Mouse (Mus musculus) embryonic facial prominence, embryonic 11.5 days (tissue): Measurements from ENCODE around the gene Hlx. TPM values are rescaled to one million over a fixed set of nuclear protein-coding genes. Genes with fewer than 3 reads are reported as not detected.
A peak's percentile ranks its signal among the peaks of the same experiment; 100 is the strongest.

Experiments
- ATAC-seq: fragments of 200-750 bp; cut with Nextera tagmentation; replicated peaks from 2 replicates; pipeline ENCODE4 v1.8.0; 2017; ENCODE audit warnings: low read depth; ENCODE audit not compliant: insufficient number of reproducible peaks, low FRiP score, low TSS enrichment
- DNase-seq: peaks from one replicate; pipeline ENCODE4 v3.0.0-alpha.2; 2015; ENCODE audit warnings: low spot score
- H3K27ac ChIP-seq: fragments of 300-500 bp; sonication (generic); replicated peaks from 2 replicates; pipeline ENCODE4 v1.5.1; 2014; ENCODE audit warnings: mild to moderate bottlenecking, low read depth, low read length, control low read depth
- H3K27me3 ChIP-seq: fragments of 300-500 bp; sonication (generic); 2 replicates; pipeline ENCODE4 v1.6.1; 2014; ENCODE audit warnings: mild to moderate bottlenecking, low read length, moderate library complexity, mixed read lengths; ENCODE audit not compliant: control insufficient read depth, insufficient read depth
- H3K36me3 ChIP-seq: fragments of 300-500 bp; sonication (generic); replicated peaks from 2 replicates; pipeline ENCODE4 v1.6.1; 2014; ENCODE audit warnings: low read depth, mild to moderate bottlenecking, low read length, moderate library complexity, mixed read lengths; ENCODE audit not compliant: control insufficient read depth, insufficient read depth
- H3K4me1 ChIP-seq: fragments of 300-500 bp; sonication (generic); 2 replicates; pipeline ENCODE4 v1.6.1; 2014; ENCODE audit warnings: low read length, mixed read lengths; ENCODE audit not compliant: control insufficient read depth, insufficient read depth
- H3K4me2 ChIP-seq: fragments of 300-500 bp; sonication (generic); 2 replicates; pipeline ENCODE4 v1.6.1; 2014; ENCODE audit warnings: low read depth, mild to moderate bottlenecking, control low read depth, low read length, moderate library complexity
- H3K4me3 ChIP-seq: fragments of 300-500 bp; sonication (generic); 2 replicates; pipeline ENCODE4 v1.5.1; 2014; ENCODE audit warnings: low read depth, low read length, control low read depth
- H3K9ac ChIP-seq: fragments of 300-500 bp; sonication (generic); replicated peaks from 2 replicates; pipeline ENCODE4 v1.6.1; 2014; ENCODE audit warnings: mild to moderate bottlenecking, control low read depth, low read length
- H3K9me3 ChIP-seq: fragments of 300-500 bp; sonication (generic); replicated peaks from 2 replicates; pipeline ENCODE4 v1.6.1; 2016; ENCODE audit warnings: mild to moderate bottlenecking, low read length, inconsistent platforms, mixed read lengths; ENCODE audit not compliant: control insufficient read depth
- WGBS: fragments of 180-500 bp; shearing (Covaris S2); extraction: QIAGEN DNeasy Blood & Tissue Kit; methylation state at CpG from one replicate; pipeline ENCODE4 v1.1.7; 2014; 5-methylcytosine and 5-hydroxymethylcytosine counted together
- polyA plus RNA-seq: library from polyadenylated mRNA; unstranded; fragments of >200 nt; fragmentation: Nextera tagmentation; extraction: Ambion mirVana; gene quantifications from 2 replicates; pipeline ENCODE4 v1.2.1, GENCODE M21; 2014

Hlx gene
- polyA plus RNA-seq, 1 experiment from 2014 or later, result 5.3 TPM

GRCm38 (mm10) chr1:184730453-184731013, 1.9 kb downstream of the Hlx start:
- no peaks in the 10 kb centered on the region for H3K9me3 ChIP-seq
- peaks cover 5% of the 10 kb centered on the region; the same call in 1 of the 2 replicates for H3K4me1 ChIP-seq
- H3K4me3 ChIP-seq, result peak overlapping the region; percentile 4; the same call in 1 of the 2 replicates
- DNase-seq (no peak), ATAC-seq (no peak)
- H3K9ac ChIP-seq, result no peak overlapping the region
- H3K36me3 ChIP-seq, result no peaks in the 10 kb centered on the region
- H3K27me3 ChIP-seq, result peaks cover 71% of the 10 kb centered on the region
- H3K27ac ChIP-seq, result no peak overlapping the region
- 2% methylated on average over 12 of the region's 12 CpGs for WGBS
- H3K4me2 ChIP-seq, result no peak overlapping the region

DNA sequence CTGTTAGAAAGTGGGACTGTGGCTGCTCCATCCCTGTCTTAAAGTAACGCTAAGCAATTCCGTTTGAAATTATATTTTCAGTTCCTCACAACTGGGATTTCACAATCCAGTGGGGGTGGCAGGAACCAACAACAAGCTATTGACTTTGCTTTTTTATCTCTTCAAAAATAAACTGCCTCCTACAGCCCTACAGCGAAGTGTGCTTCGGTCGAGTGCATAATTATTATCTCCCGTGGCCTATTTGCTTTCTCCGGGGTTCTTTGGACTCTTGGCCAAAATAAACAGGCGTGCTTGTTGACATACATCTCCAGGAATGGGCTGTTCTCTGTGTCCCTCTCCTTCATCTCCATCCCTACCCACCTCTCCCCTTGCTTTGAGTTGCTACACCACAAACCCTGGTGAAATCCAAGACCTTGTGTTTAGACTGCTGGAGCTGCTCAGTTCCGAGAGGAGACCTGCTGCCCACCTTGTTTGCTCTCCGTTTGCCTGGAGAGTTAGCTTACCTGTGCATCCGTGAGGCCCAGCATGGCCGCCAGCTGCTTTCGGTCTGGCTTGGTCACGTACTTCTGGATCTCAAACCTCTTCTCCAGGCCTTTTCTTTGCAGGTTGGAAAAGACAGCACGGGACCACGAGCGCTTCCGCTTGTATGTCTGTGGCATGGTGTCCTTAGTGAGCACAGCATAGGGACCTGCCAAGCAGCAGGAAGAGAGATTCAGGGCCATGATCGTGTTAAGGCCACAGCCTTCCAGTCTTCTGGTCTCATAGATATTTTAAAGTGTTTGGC, 2.9 kb downstream of the Hlx start:
- Histone ChIP-seq H3K9ac (no peak overlapping the region), H3K27ac (no peak overlapping the region), H3K4me3 (no peak overlapping the region), H3K36me3 (no peaks in the 10 kb centered on the region), H3K27me3 (peaks cover 75% of the 10 kb centered on the region), H3K4me1 (peaks cover 7% of the 10 kb centered on the region), H3K4me2 (no peak overlapping the region), H3K9me3 (no peaks in the 10 kb centered on the region)
- ATAC-seq (no peak), DNase-seq (no peak)
- 1% methylated on average over 19 of the region's 19 CpGs for WGBS

DNA sequence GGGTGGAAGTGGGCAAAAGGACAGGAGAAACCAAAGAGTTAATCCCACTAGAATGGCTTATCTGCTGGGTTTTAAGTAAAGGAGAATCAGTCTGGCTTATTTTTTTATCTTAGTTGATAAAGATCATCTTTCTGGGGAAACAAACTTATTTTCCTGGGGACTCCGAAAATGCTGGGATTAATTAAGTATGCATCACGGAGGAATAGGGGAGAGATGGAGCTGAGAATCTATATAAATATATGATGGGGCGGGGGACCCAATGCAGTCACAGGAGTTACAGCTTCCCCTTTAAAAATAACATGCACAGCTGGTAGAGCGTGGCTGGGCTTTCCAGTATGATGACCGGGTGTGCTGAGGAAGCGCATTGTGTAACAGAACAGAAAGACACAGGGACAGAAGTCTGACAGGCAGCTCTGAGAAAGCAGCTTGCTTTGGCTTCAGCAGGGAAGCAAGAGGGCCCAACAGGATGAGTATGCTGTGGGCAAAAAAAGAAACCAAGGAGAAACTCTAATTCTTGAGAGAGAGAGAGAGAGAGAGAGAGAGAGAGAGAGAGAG, 3.8 kb downstream of the Hlx start:
- DNase-seq, result no peak

GRCm38 (mm10) chr1:184727401-184728265, 4.8 kb downstream of the Hlx start:
- Histone ChIP-seq H3K27ac (no peak overlapping the region), H3K9me3 (no peaks in the 10 kb centered on the region), H3K27me3 (peaks cover 75% of the 10 kb centered on the region), H3K4me1 (peaks cover 7% of the 10 kb centered on the region), H3K36me3 (no peaks in the 10 kb centered on the region), H3K4me3 (peak overlapping the region; percentile 29), H3K4me2 (peak overlapping the region; percentile 52), H3K9ac (peak overlapping the region; percentile 32; the same call in 1 of the 2 replicates)
- 2% methylated on average over 49 of the region's 49 CpGs for WGBS
- DNase-seq (peak; percentile 42), ATAC-seq (peak; percentile 50; the same call in 1 of the 2 replicates)

More for the DNA sequence above, 3.8 kb downstream of the Hlx start:
- no peak for ATAC-seq
- WGBS, result 2% methylated on average over 6 of the region's 6 CpGs
- Histone ChIP-seq H3K4me1 (peaks cover 7% of the 10 kb centered on the region), H3K36me3 (no peaks in the 10 kb centered on the region), H3K9me3 (no peaks in the 10 kb centered on the region), H3K9ac (no peak overlapping the region), H3K4me2 (no peak overlapping the region), H3K4me3 (no peak overlapping the region), H3K27me3 (peaks cover 75% of the 10 kb centered on the region), H3K27ac (no peak overlapping the region)

DNA sequence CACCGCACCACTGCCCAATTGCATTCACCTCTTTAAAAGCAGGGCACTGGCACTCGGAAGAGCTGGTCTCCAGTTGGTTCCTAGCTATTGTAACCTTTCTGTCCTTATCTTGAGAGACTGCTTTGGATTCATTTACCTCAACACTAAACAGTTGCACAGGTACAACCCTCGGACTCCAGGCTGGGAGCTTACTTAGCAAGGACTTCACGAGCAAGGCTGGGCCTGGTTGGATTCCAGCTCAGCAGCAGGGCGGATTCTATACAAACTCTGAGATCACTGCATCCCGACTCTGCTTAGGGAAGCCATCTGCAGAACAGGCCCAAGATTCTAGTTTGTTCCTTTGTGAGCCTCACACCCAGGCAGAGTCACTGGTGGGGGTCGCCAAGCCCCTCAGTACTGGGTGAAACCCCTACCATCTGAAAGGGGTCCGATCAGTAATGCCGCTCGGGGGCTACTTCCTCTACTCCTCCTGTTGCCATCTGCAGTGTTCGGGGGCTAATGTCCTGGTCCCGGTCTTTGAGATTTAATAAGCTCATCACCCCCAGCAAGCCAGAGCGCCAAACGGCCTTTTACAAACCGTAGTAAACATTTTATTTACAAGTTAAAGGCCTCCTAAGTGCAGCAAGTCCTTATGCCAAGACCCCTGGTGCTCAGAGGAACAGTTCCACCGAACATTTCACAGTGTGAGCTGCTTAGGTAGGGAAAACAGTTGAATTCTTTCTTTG, 5.7 kb downstream of the Hlx start:
- peak overlapping the region; percentile 29 for H3K4me3 ChIP-seq

GRCm38 (mm10) chr1:184725318-184725790, 7.1 kb downstream of the Hlx start:
- WGBS, result under 1% methylated on average over 11 of the region's 11 CpGs
- H3K4me3 ChIP-seq, result no peak overlapping the region
- no peak for DNase-seq
- no peak for ATAC-seq
- no peak overlapping the region for H3K9ac ChIP-seq
- no peaks in the 10 kb centered on the region for H3K9me3 ChIP-seq
- H3K27ac ChIP-seq, result no peak overlapping the region
- H3K4me2 ChIP-seq, result no peak overlapping the region
- peaks cover 83% of the 10 kb centered on the region for H3K27me3 ChIP-seq
- H3K4me1 ChIP-seq, result peaks cover 2% of the 10 kb centered on the region; the same call in 1 of the 2 replicates
- H3K36me3 ChIP-seq, result no peaks in the 10 kb centered on the region

More for the DNA sequence above, 5.7 kb downstream of the Hlx start:
- Histone ChIP-seq H3K4me2 (no peak overlapping the region; the same call in 1 of the 2 replicates), H3K36me3 (no peaks in the 10 kb centered on the region), H3K4me1 (peaks cover 3% of the 10 kb centered on the region), H3K9ac (no peak overlapping the region), H3K9me3 (no peaks in the 10 kb centered on the region), H3K27me3 (peaks cover 80% of the 10 kb centered on the region), H3K27ac (no peak overlapping the region)
- DNase-seq (no peak), ATAC-seq (no peak)
- 5% methylated on average over 16 of the region's 16 CpGs for WGBS

GRCm38 (mm10) chr1:184724551-184725317, 7.7 kb downstream of the Hlx start:
- Histone ChIP-seq H3K9ac (no peak overlapping the region), H3K4me1 (peaks cover 2% of the 10 kb centered on the region; the same call in 1 of the 2 replicates), H3K9me3 (no peaks in the 10 kb centered on the region), H3K4me2 (no peak overlapping the region), H3K27ac (no peak overlapping the region), H3K4me3 (no peak overlapping the region), H3K27me3 (peaks cover 87% of the 10 kb centered on the region), H3K36me3 (no peaks in the 10 kb centered on the region)
- WGBS, result 2% methylated on average over 23 of the region's 23 CpGs
- no peak for ATAC-seq
- DNase-seq, result no peak
